Mouse (Mus musculus): ENCODE results near the gene Uba52.

The Uba52 gene

GRCm38 (mm10) chr8:70510228-70510915 is at the start of gene Uba52:
Gene Uba52 (minus strand): TSS chr8:70510801.
- peak; percentile 98 for DNase-seq (ENCODE audit: low spot score)

GRCm38 (mm10) chr8:70560096-70560495 is 49.5 kb upstream of the Uba52 start:
- DNase-seq (ENCODE audit: low spot score), result peak; percentile 21

- no peak for DNase-seq (ENCODE audit: low spot score)
Measured at GRCm38 (mm10) chr8:70558983-70559382, 48.4 kb upstream of the Uba52 start.

GRCm38 (mm10) chr8:70558334-70558733 is 47.7 kb upstream of the Uba52 start:
- DNase-seq (ENCODE audit: low spot score), result peak; percentile 65

- no peak for DNase-seq (ENCODE audit: low spot score)
Measured at GRCm38 (mm10) chr8:70555079-70555747, 44.6 kb upstream of the Uba52 start.

- no peak for DNase-seq (ENCODE audit: low spot score)
Measured at GRCm38 (mm10) chr8:70553740-70554139, 43.1 kb upstream of the Uba52 start.

- DNase-seq (ENCODE audit: low spot score), result no peak
Measured at GRCm38 (mm10) chr8:70552836-70553235, 42.2 kb upstream of the Uba52 start.

GRCm38 (mm10) chr8:70551558-70552161 is 41.1 kb upstream of the Uba52 start:
- DNase-seq (ENCODE audit: low spot score), result no peak

GRCm38 (mm10) chr8:70549412-70550184 is 39.0 kb upstream of the Uba52 start:
- peak; percentile 79 for DNase-seq (ENCODE audit: low spot score)

- DNase-seq (ENCODE audit: low spot score), result no peak
Measured at GRCm38 (mm10) chr8:70547762-70548161, 37.2 kb upstream of the Uba52 start.

GRCm38 (mm10) chr8:70546412-70546811 is 35.8 kb upstream of the Uba52 start:
- no peak for DNase-seq (ENCODE audit: low spot score)

GRCm38 (mm10) chr8:70544200-70544687 is 33.6 kb upstream of the Uba52 start:
- DNase-seq (ENCODE audit: low spot score), result peak; percentile 26

GRCm38 (mm10) chr8:70541081-70541480 is 30.5 kb upstream of the Uba52 start:
- DNase-seq (ENCODE audit: low spot score), result no peak

GRCm38 (mm10) chr8:70540507-70541071 is 30.0 kb upstream of the Uba52 start:
- no peak for DNase-seq (ENCODE audit: low spot score)

- no peak for DNase-seq (ENCODE audit: low spot score)
Measured at GRCm38 (mm10) chr8:70540013-70540506, 29.5 kb upstream of the Uba52 start.

- DNase-seq (ENCODE audit: low spot score), result peak; percentile 98
Measured at GRCm38 (mm10) chr8:70539077-70539813, 28.6 kb upstream of the Uba52 start, which contains the start of gene Ell. Gene Ell (plus strand): TSS chr8:70539457.

- DNase-seq (ENCODE audit: low spot score), result peak; percentile 97
Measured at GRCm38 (mm10) chr8:70538633-70539076, 28.1 kb upstream of the Uba52 start.

- no peak for DNase-seq (ENCODE audit: low spot score)
Measured at GRCm38 (mm10) chr8:70538024-70538579, 27.5 kb upstream of the Uba52 start.

- DNase-seq (ENCODE audit: low spot score), result no peak
Measured at GRCm38 (mm10) chr8:70535701-70536100, 25.1 kb upstream of the Uba52 start.

- DNase-seq (ENCODE audit: low spot score), result no peak
Measured at GRCm38 (mm10) chr8:70535221-70535620, 24.6 kb upstream of the Uba52 start.

All from T-cell, adult 2 months (primary cell).